Mouse (Mus musculus): Measurements from ENCODE around the gene Mical3.

DNA sequence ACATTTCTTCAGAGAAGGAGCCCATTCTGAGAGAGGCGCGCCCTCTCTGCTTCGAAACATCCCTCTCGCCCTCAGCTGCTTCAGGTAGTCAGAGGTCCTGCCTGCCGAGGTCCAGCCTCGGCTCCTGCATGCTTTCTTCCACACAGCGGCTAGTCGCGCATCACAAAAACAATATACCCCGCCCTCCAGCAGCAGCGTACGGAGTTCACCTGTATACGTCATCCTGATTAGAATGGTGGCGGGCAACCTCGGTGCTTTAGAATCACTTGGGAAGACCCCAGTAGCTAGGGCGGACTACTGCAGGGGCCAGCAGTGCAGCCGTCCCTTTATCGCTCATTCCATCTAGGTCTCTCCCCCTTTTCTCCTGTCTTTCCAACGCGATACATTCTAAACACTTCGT is 1.3 kb downstream of the Mical3 start:
- TF ChIP-seq CTCF (IDR thresholded peaks at IDR 0.05; ENCODE audit: control insufficient read depth, insufficient read depth, insufficient read length) (no peak), USF1 (IDR thresholded peaks at IDR 0.05; ENCODE audit: low read depth) (no peak)

Measured in C2C12 (cell line).